Mouse (Mus musculus) midbrain, embryonic 11.5 days (tissue): ENCODE measurements around the gene Cenpa. TPM values are rescaled to one million over a fixed set of nuclear protein-coding genes. Genes with fewer than 3 reads are reported as not detected.
A peak's percentile ranks its signal among the peaks of the same experiment; 100 is the strongest.

ENCODE experiments used
- ATAC-seq: fragments of 200-750 bp; cut with Nextera tagmentation; 2 replicates; pipeline ENCODE4 v1.8.0; 2017; ENCODE audit warnings: moderate TSS enrichment, moderate library complexity; ENCODE audit not compliant: low FRiP score
- DNase-seq: peaks from one replicate; pipeline ENCODE4 v3.0.0; 2015; ENCODE audit warnings: low spot score; ENCODE audit errors: missing footprints
- H3K27ac ChIP-seq: fragments of 300-500 bp; sonication (generic); 2 replicates; pipeline ENCODE4 v1.5.1; 2014; ENCODE audit warnings: low read depth, low read length
- H3K27me3 ChIP-seq: fragments of 300-500 bp; sonication (generic); 2 replicates; pipeline ENCODE4 v1.6.1; 2014; ENCODE audit warnings: mild to moderate bottlenecking, low read length, moderate library complexity, mixed read lengths; ENCODE audit not compliant: control insufficient read depth, insufficient read depth
- H3K36me3 ChIP-seq: fragments of 300-500 bp; sonication (generic); 2 replicates; pipeline ENCODE4 v1.6.1; 2014; ENCODE audit warnings: mild to moderate bottlenecking, low read length, moderate library complexity, mixed read lengths; ENCODE audit not compliant: control insufficient read depth, insufficient read depth
- H3K4me1 ChIP-seq: fragments of 300-500 bp; sonication (generic); 2 replicates; pipeline ENCODE4 v1.6.1; 2014; ENCODE audit warnings: low read length; ENCODE audit not compliant: control insufficient read depth, insufficient read depth
- H3K4me2 ChIP-seq: fragments of 300-500 bp; sonication (generic); 2 replicates; pipeline ENCODE4 v1.6.1; 2014; ENCODE audit warnings: mild to moderate bottlenecking, moderate library complexity
- H3K4me3 ChIP-seq: fragments of 300-500 bp; sonication (generic); 2 replicates; pipeline ENCODE4 v1.5.1; 2014; ENCODE audit warnings: low read depth, low read length
- H3K9ac ChIP-seq: fragments of 300-500 bp; sonication (generic); 2 replicates; pipeline ENCODE4 v1.6.1; 2014; ENCODE audit warnings: low read length
- H3K9me3 ChIP-seq: fragments of 300-500 bp; sonication (generic); 2 replicates; pipeline ENCODE4 v1.6.1; 2016; ENCODE audit warnings: low read length; ENCODE audit not compliant: control insufficient read depth
- WGBS: fragments of 180-500 bp; shearing (Covaris S2); extraction: QIAGEN DNeasy Blood & Tissue Kit; methylation state at CpG from one replicate; pipeline ENCODE4 v1.1.7; 2014; 5-methylcytosine and 5-hydroxymethylcytosine counted together
- polyA plus RNA-seq: library from polyadenylated mRNA; unstranded; fragments of >200 nt; fragmentation: Nextera tagmentation; extraction: Ambion mirVana; gene quantifications from 2 replicates; pipeline ENCODE4 v1.2.1, GENCODE M21; 2014

The Cenpa gene
- polyA plus RNA-seq, 1 experiment from 2014 or later, result 399 TPM

GRCm38 (mm10) chr5:30651554-30651953 is 15.0 kb upstream of the Cenpa start:
- DNase-seq (no peak), ATAC-seq (no peak)
- Histone ChIP-seq H3K4me2 (no peak overlapping the region), H3K27me3 (no peaks in the 10 kb centered on the region), H3K4me3 (no peak overlapping the region), H3K4me1 (peaks cover 9% of the 10 kb centered on the region), H3K9ac (no peak overlapping the region), H3K36me3 (0 out of 2 replicates have a peak, but pooled peaks cover 2% of the 10 kb centered on the region), H3K9me3 (no peaks in the 10 kb centered on the region), H3K27ac (no peak overlapping the region)
- 92% methylated on average over 3 of the region's 3 CpGs for WGBS

- DNase-seq (no peak), ATAC-seq (no peak)
- peaks cover 8% of the 10 kb centered on the region for H3K4me1 ChIP-seq
- peaks cover 4% of the 10 kb centered on the region; the same call in 1 of the 2 replicates for H3K36me3 ChIP-seq
- no peak overlapping the region for H3K4me2 ChIP-seq
- no peak overlapping the region for H3K9ac ChIP-seq
- WGBS, result 91% methylated on average over 6 of the region's 6 CpGs
- no peak overlapping the region for H3K4me3 ChIP-seq
- no peaks in the 10 kb centered on the region for H3K27me3 ChIP-seq
- no peak overlapping the region for H3K27ac ChIP-seq
- no peaks in the 10 kb centered on the region for H3K9me3 ChIP-seq
These were observed 13.3 kb upstream of the Cenpa start for GRCm38 (mm10) chr5:30653246-30653645.

GRCm38 (mm10) chr5:30655042-30655441 is 11.5 kb upstream of the Cenpa start:
- WGBS, result 89% methylated on average over 8 of the region's 8 CpGs
- Histone ChIP-seq H3K9me3 (no peaks in the 10 kb centered on the region), H3K36me3 (peaks cover 4% of the 10 kb centered on the region; the same call in 1 of the 2 replicates), H3K4me2 (no peak overlapping the region), H3K9ac (no peak overlapping the region), H3K4me1 (no peaks in the 10 kb centered on the region), H3K4me3 (no peak overlapping the region), H3K27me3 (no peaks in the 10 kb centered on the region), H3K27ac (no peak overlapping the region)
- DNase-seq (no peak), ATAC-seq (no peak)

GRCm38 (mm10) chr5:30655526-30656195 is 10.9 kb upstream of the Cenpa start:
- no peaks in the 10 kb centered on the region for H3K4me1 ChIP-seq
- no peak overlapping the region for H3K4me2 ChIP-seq
- H3K36me3 ChIP-seq, result peaks cover 4% of the 10 kb centered on the region; the same call in 1 of the 2 replicates
- H3K4me3 ChIP-seq, result no peak overlapping the region
- no peaks in the 10 kb centered on the region for H3K9me3 ChIP-seq
- DNase-seq (no peak), ATAC-seq (no peak)
- H3K27ac ChIP-seq, result no peak overlapping the region
- WGBS, result 85% methylated on average over 6 of the region's 6 CpGs
- no peaks in the 10 kb centered on the region for H3K27me3 ChIP-seq
- H3K9ac ChIP-seq, result no peak overlapping the region

- no peaks in the 10 kb centered on the region for H3K27me3 ChIP-seq
- ATAC-seq, result no peak
- DNase-seq, result no peak
- no peaks in the 10 kb centered on the region for H3K9me3 ChIP-seq
- H3K4me3 ChIP-seq, result no peak overlapping the region
- WGBS, result 87% methylated on average over 4 of the region's 4 CpGs
- H3K4me1 ChIP-seq, result no peaks in the 10 kb centered on the region
- no peak overlapping the region for H3K4me2 ChIP-seq
- H3K9ac ChIP-seq, result no peak overlapping the region
- peaks cover 4% of the 10 kb centered on the region; the same call in 1 of the 2 replicates for H3K36me3 ChIP-seq
- no peak overlapping the region for H3K27ac ChIP-seq
These were observed 7.5 kb upstream of the Cenpa start for GRCm38 (mm10) chr5:30659042-30659441.

GRCm38 (mm10) chr5:30660278-30660677 is 6.3 kb upstream of the Cenpa start:
- DNase-seq, result no peak
- Histone ChIP-seq H3K27ac (no peak overlapping the region), H3K9ac (no peak overlapping the region), H3K4me3 (no peak overlapping the region), H3K4me1 (no peaks in the 10 kb centered on the region), H3K36me3 (peaks cover 4% of the 10 kb centered on the region; the same call in 1 of the 2 replicates), H3K9me3 (no peaks in the 10 kb centered on the region), H3K27me3 (no peaks in the 10 kb centered on the region), H3K4me2 (no peak overlapping the region)
- ATAC-seq, result no peak
- WGBS, result 86% methylated on average over 1 of the region's 1 CpGs

- no peak for DNase-seq
- no peaks in the 10 kb centered on the region for H3K9me3 ChIP-seq
- 98% methylated on average over 5 of the region's 5 CpGs for WGBS
- no peaks in the 10 kb centered on the region for H3K27me3 ChIP-seq
- no peaks in the 10 kb centered on the region for H3K4me1 ChIP-seq
- H3K4me3 ChIP-seq, result no peak overlapping the region
- peaks cover 2% of the 10 kb centered on the region; the same call in 1 of the 2 replicates for H3K36me3 ChIP-seq
- ATAC-seq, result no peak
- H3K27ac ChIP-seq, result no peak overlapping the region
- no peak overlapping the region for H3K4me2 ChIP-seq
- no peak overlapping the region for H3K9ac ChIP-seq
These were observed 5.8 kb upstream of the Cenpa start for GRCm38 (mm10) chr5:30660813-30661212.

- no peak overlapping the region for H3K4me2 ChIP-seq
- no peak overlapping the region for H3K9ac ChIP-seq
- ATAC-seq (no peak), DNase-seq (no peak)
- no peak overlapping the region for H3K27ac ChIP-seq
- no peaks in the 10 kb centered on the region for H3K9me3 ChIP-seq
- H3K36me3 ChIP-seq, result peaks cover 2% of the 10 kb centered on the region; the same call in 1 of the 2 replicates
- peaks cover 12% of the 10 kb centered on the region for H3K4me1 ChIP-seq
- no peaks in the 10 kb centered on the region for H3K27me3 ChIP-seq
- no peak overlapping the region for H3K4me3 ChIP-seq
- WGBS, result 88% methylated on average over 9 of the region's 9 CpGs
These were observed 1.2 kb upstream of the Cenpa start for GRCm38 (mm10) chr5:30665360-30665759.

GRCm38 (mm10) chr5:30665968-30666367 is 609 bp upstream of the Cenpa start:
- Histone ChIP-seq H3K27me3 (no peaks in the 10 kb centered on the region), H3K4me3 (peak overlapping the region; percentile 81), H3K9me3 (no peaks in the 10 kb centered on the region), H3K9ac (peak overlapping the region; percentile 67), H3K4me1 (peaks cover 12% of the 10 kb centered on the region), H3K36me3 (peaks cover 2% of the 10 kb centered on the region; the same call in 1 of the 2 replicates), H3K4me2 (peak overlapping the region; percentile 60), H3K27ac (no peak overlapping the region; the same call in 1 of the 2 replicates)
- DNase-seq, result no peak
- 70% methylated on average over 6 of the region's 6 CpGs for WGBS
- ATAC-seq, result no peak
